Mouse (Mus musculus) liver, embryonic 14.5 days (tissue): ENCODE measurements around the gene Pced1b.

ENCODE experiments used
- CTCF ChIP-seq: IDR thresholded peaks from 2 replicates; pipeline ENCODE4 v1.5.1; 2016; ENCODE audit warnings: antibody characterized with exemption, low read depth, control low read depth
- EP300 ChIP-seq: IDR thresholded peaks from 2 replicates; pipeline ENCODE4 v1.6.1; 2016; ENCODE audit warnings: antibody characterized with exemption, low read depth

DNA sequence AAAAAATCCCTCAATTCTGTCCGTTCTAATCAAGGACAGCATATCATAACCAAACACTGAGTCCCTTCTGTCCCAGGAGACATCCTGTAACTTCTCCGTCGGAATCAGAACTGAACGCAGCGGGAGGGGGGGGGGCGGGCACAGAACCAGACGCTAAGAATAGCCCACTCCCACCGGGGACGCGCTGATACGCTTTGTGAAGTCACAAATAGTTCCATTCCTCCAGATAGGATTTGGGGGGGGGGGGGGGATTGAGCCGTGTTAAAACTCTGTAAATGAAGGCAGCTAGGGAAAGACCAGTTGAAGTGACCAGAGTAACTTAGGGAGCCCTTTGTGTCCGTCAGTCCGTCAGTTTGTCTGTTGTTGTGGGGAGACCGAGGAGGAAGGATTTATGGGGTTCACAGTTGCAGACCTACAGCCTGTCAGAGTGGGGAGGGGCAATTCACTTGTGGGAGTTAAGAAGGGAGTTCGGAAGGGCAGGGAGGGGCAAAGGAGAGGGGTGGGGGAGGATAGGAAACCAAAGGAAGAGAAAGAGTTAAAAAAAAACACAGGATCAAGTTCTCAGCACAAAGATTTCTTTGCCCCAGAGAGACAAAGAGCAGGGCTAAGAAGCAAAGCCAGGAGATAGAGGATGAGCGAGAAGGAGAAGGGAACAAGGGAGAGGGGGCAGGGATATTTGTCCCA is 91.6 kb downstream of the Pced1b start:
- no peak for TF ChIP-seq CTCF
- TF ChIP-seq EP300, result no peak
